Mouse (Mus musculus): ENCODE measurements around the gene Osbpl10.

DNA sequence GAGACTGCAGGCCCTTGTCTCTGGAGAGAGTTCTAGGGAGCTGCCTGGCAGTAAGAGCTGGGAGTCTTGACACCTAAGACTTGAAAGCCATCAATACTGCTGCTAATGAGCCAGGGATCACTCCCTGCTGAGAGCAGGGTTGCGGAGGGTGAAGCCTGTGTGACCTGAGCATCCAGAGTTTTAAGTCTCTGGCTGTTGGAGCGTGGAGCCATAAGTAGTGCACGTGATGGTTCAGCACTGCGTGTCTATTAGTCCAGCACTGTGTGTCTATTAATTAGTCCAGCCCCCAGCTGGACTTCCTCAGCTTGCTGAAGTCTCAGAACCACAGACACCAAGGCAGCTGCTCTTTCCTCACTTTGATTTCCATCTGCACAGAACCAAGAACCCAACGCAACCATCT, 8.0 kb downstream of the Osbpl10 start:
- TF ChIP-seq POLR2A (IDR thresholded peaks at IDR 0.05; ENCODE audit: borderline replicate concordance, control insufficient read depth, low read depth, low read length) (no peak), CTCF (IDR thresholded peaks at IDR 0.05; ENCODE audit: control insufficient read depth, insufficient read depth, low read length) (no peak)

Measured in bone marrow, adult 2 months (tissue).